Mouse (Mus musculus) MEL (cell line): ENCODE data around the gene Limch1. TPM values are rescaled to one million over a fixed set of nuclear protein-coding genes. Genes with fewer than 3 reads are reported as not detected.

Source experiments
- DNase-seq: peaks from one replicate; pipeline ENCODE4 v3.0.0; 2011; ENCODE audit warnings: low read depth, low spot score
- H3K27ac ChIP-seq: 2 replicates; pipeline ENCODE4 v1.5.1; 2012; ENCODE audit warnings: low read depth, mild to moderate bottlenecking, control low read depth, low read length, moderate library complexity; ENCODE audit not compliant: control insufficient read depth
- H3K27me3 ChIP-seq, 2 experiments: fragments of 150-350 bp in 1 of 2; sonication (generic) in 1 of 2; 2 replicates each; pipeline ENCODE4 v1.6.1; 2012; ENCODE audit warnings: low read length in 2 of 2, mild to moderate bottlenecking in 2 of 2, improper control_type of control experiment in 1 of 2, moderate library complexity in 1 of 2; ENCODE audit not compliant: insufficient read depth in 2 of 2, control insufficient read depth in 1 of 2
- H3K36me3 ChIP-seq, 2 experiments: 2 replicates each; pipeline ENCODE4 v1.6.1; 2012 to 2014; ENCODE audit warnings: low read length in 2 of 2, improper control_type of control experiment in 1 of 2, inconsistent platforms in 1 of 2, mild to moderate bottlenecking in 1 of 2; ENCODE audit not compliant: insufficient read depth in 2 of 2, control insufficient read depth in 1 of 2
- H3K4me1 ChIP-seq, 2 experiments: fragments of 150-350 bp in 1 of 2; sonication (generic) in 1 of 2; 2 replicates each; pipeline ENCODE4 v1.6.1; 2012; ENCODE audit warnings: low read length in 2 of 2, improper control_type of control experiment in 1 of 2, mild to moderate bottlenecking in 1 of 2; ENCODE audit not compliant: insufficient read depth in 2 of 2, control insufficient read depth in 1 of 2
- H3K4me3 ChIP-seq, 2 experiments: fragments of 150-350 bp in 1 of 2; sonication (generic) in 1 of 2; 2 replicates each; pipeline ENCODE4 v1.5.1; 2012; ENCODE audit warnings: low read depth in 2 of 2, low read length in 2 of 2, mild to moderate bottlenecking in 2 of 2, moderate library complexity in 2 of 2, control low read depth in 1 of 2, improper control_type of control experiment in 1 of 2; ENCODE audit not compliant: control insufficient read depth in 1 of 2, insufficient read depth in 1 of 2
- H3K79me2 ChIP-seq: 2 replicates; pipeline ENCODE4 v1.6.1; 2012; ENCODE audit warnings: mild to moderate bottlenecking, low read length, moderate library complexity; ENCODE audit not compliant: control insufficient read depth, poor library complexity, insufficient read depth
- H3K9ac ChIP-seq: 2 replicates; pipeline ENCODE4 v1.6.1; 2012; ENCODE audit warnings: low read depth, mild to moderate bottlenecking, control low read depth, low read length, moderate library complexity; ENCODE audit not compliant: control insufficient read depth, poor library complexity, severe bottlenecking
- H3K9me3 ChIP-seq: fragments of 150-350 bp; sonication (generic); replicated peaks from 2 replicates; pipeline ENCODE4 v1.6.1; 2012; ENCODE audit warnings: mild to moderate bottlenecking, low read length, improper control_type of control experiment, moderate library complexity; ENCODE audit not compliant: insufficient read depth
- BHLHE40 ChIP-seq: IDR thresholded peaks from 2 replicates; pipeline ENCODE4 v1.6.1; 2012; ENCODE audit warnings: low read depth, mild to moderate bottlenecking, inconsistent platforms, low read length, improper control_type of control experiment, borderline replicate concordance
- ELF1 ChIP-seq: IDR thresholded peaks from 2 replicates; pipeline ENCODE4 v1.6.1; 2014; ENCODE audit warnings: low read depth, mild to moderate bottlenecking, inconsistent platforms, low read length, improper control_type of control experiment, moderate library complexity
- EP300 ChIP-seq, 2 experiments: IDR thresholded peaks; 2 replicates each; pipeline ENCODE4 v1.6.1; 2011; ENCODE audit warnings: improper control_type of control experiment in 2 of 2, low read length in 2 of 2, low read depth in 1 of 2, mild to moderate bottlenecking in 1 of 2
- ETS1 ChIP-seq: IDR thresholded peaks from 2 replicates; pipeline ENCODE4 v1.6.1; 2012; ENCODE audit warnings: low read depth, mild to moderate bottlenecking, inconsistent platforms, low read length, improper control_type of control experiment, moderate library complexity
- GABPA ChIP-seq: IDR thresholded peaks from 2 replicates; pipeline ENCODE4 v1.6.1; 2012; ENCODE audit warnings: low read depth, mild to moderate bottlenecking, inconsistent platforms, low read length, improper control_type of control experiment, moderate library complexity
- GATA1 ChIP-seq: IDR thresholded peaks from 2 replicates; pipeline ENCODE4 v1.6.1; 2011; ENCODE audit warnings: low read depth, low read length, improper control_type of control experiment
- JUND ChIP-seq: IDR thresholded peaks from 2 replicates; pipeline ENCODE4 v1.6.1; 2011; ENCODE audit warnings: low read depth, mild to moderate bottlenecking, improper control_type of control experiment, low read length
- MAX ChIP-seq: IDR thresholded peaks from 2 replicates; pipeline ENCODE4 v1.6.1; 2011; ENCODE audit warnings: low read length, improper control_type of control experiment
- MYB ChIP-seq: IDR thresholded peaks from 2 replicates; pipeline ENCODE4 v1.6.1; 2011; ENCODE audit warnings: mild to moderate bottlenecking, low read depth, low read length, improper control_type of control experiment
- MYC ChIP-seq: IDR thresholded peaks from 2 replicates; pipeline ENCODE4 v1.6.1; 2011; ENCODE audit warnings: low read depth, mild to moderate bottlenecking, low read length, improper control_type of control experiment, moderate library complexity
- NELFE ChIP-seq: IDR thresholded peaks from 2 replicates; pipeline ENCODE4 v1.6.1; 2011; ENCODE audit warnings: low read depth, low read length, improper control_type of control experiment
- NRF1 ChIP-seq: IDR thresholded peaks from 2 replicates; pipeline ENCODE4 v1.6.1; 2014; ENCODE audit warnings: low read depth, mild to moderate bottlenecking, inconsistent platforms, low read length, improper control_type of control experiment, moderate library complexity; ENCODE audit not compliant: poor library complexity, insufficient read depth, severe bottlenecking
- POLR2A ChIP-seq, 2 experiments: IDR thresholded peaks; 2 replicates each; pipeline ENCODE4 v1.6.1; 2011 to 2012; ENCODE audit warnings: low read length in 2 of 2, mild to moderate bottlenecking in 2 of 2, control low read depth in 1 of 2, improper control_type of control experiment in 1 of 2, low read depth in 1 of 2, moderate library complexity in 1 of 2; ENCODE audit not compliant: control insufficient read depth in 1 of 2, insufficient read depth in 1 of 2, poor library complexity in 1 of 2
- RAD21 ChIP-seq: IDR thresholded peaks from 2 replicates; pipeline ENCODE4 v1.6.1; 2011; ENCODE audit warnings: mild to moderate bottlenecking, low read depth, low read length, improper control_type of control experiment
- SMC3 ChIP-seq: IDR thresholded peaks from 2 replicates; pipeline ENCODE4 v1.6.1; 2011; ENCODE audit warnings: low read depth, low read length, improper control_type of control experiment
- TAL1 ChIP-seq: IDR thresholded peaks from 2 replicates; pipeline ENCODE4 v1.6.1; 2012; ENCODE audit warnings: mild to moderate bottlenecking, inconsistent platforms, low read length, moderate library complexity, mixed read lengths
- TBP ChIP-seq: IDR thresholded peaks from 2 replicates; pipeline ENCODE4 v1.8.0; 2011; ENCODE audit warnings: low read depth, low read length, improper control_type of control experiment
- UBTF ChIP-seq: IDR thresholded peaks from 2 replicates; pipeline ENCODE4 v1.6.1; 2012; ENCODE audit warnings: low read depth, mild to moderate bottlenecking, inconsistent platforms, low read length, improper control_type of control experiment, moderate library complexity, borderline replicate concordance; ENCODE audit not compliant: insufficient read depth
- USF1 ChIP-seq: IDR thresholded peaks from 2 replicates; pipeline ENCODE4 v1.6.1; 2014; ENCODE audit warnings: low read depth, mild to moderate bottlenecking, inconsistent platforms, low read length, improper control_type of control experiment, moderate library complexity
- ZC3H11A ChIP-seq: IDR thresholded peaks from 2 replicates; pipeline ENCODE4 v1.6.1; 2012; ENCODE audit warnings: low read depth, mild to moderate bottlenecking, inconsistent platforms, low read length, improper control_type of control experiment
- ZMIZ1 ChIP-seq: IDR thresholded peaks from 2 replicates; pipeline ENCODE4 v1.6.1; 2012; ENCODE audit warnings: low read depth, mild to moderate bottlenecking, inconsistent platforms, low read length, improper control_type of control experiment, moderate library complexity
- ZNF384 ChIP-seq: IDR thresholded peaks from 2 replicates; pipeline ENCODE4 v1.6.1; 2012; ENCODE audit warnings: low read depth, mild to moderate bottlenecking, inconsistent platforms, low read length, improper control_type of control experiment
- polyA plus RNA-seq, 2 experiments: library from polyadenylated mRNA; stranded (reverse) in 1 of 2; unstranded in 1 of 2; fragments of >175 nt in 1 of 2; fragments of >200 nt in 1 of 2; gene quantifications; 2 replicates each; pipeline versions ENCODE4 v1.2.1 to v1.2.4; 2012; ENCODE audit warnings: low replicate concordance in 2 of 2, low read depth in 1 of 2; ENCODE audit not compliant: insufficient read length in 2 of 2, insufficient read depth in 1 of 2, missing spikeins in 1 of 2
- total RNA-seq: library from RNA; depleted of rRNA; stranded (reverse); fragments of 300-350 nt; gene quantifications from 2 replicates; pipeline ENCODE4 v1.2.3, GENCODE M21; 2012

Gene Limch1
- total and polyA plus RNA-seq, 3 experiments = not detected

DNA sequence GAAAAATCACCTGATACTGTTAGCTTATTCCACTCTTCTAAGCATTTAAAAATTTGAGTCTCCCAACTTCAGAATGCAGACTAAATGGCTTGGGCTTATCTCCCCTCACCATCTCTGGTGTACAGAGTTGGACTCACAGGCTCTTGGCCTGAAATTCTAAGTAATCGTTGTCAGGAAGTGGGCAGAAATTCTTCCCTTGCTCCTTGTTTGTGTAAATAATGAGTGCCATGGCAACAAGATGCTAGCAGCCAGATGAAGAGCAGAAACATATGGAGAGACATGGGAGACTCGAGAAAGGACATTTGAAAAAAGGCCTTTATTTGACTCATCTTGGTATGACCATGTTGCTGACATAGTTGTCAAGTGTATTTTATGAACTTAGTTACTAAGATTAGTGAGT is 164.3 kb downstream of the Limch1 start:
- no peaks in the 10 kb centered on the region for H3K9me3 ChIP-seq
- no peaks in the 10 kb centered on the region for H3K4me1 ChIP-seq
- H3K4me3 ChIP-seq = no peak overlapping the region
- H3K27me3 ChIP-seq = no peaks in the 10 kb centered on the region
- DNase-seq = no peak
- H3K36me3 ChIP-seq = no peaks in the 10 kb centered on the region
- H3K27ac ChIP-seq = no peak overlapping the region
- TF ChIP-seq ELF1 (no peak), USF1 (no peak), NELFE (no peak), ZC3H11A (no peak), GATA1 (no peak), BHLHE40 (no peak), RAD21 (no peak), ZMIZ1 (no peak), TAL1 (no peak), POLR2A (IDR thresholded peaks at IDR 0.05; ENCODE audit: control insufficient read depth in 1 of 2, insufficient read depth in 1 of 2, low read depth in 1 of 2, low read length in 2 of 2, poor library complexity in 1 of 2) (no peak), JUND (no peak), MAX (no peak), ETS1 (no peak), TBP (no peak), SMC3 (no peak), UBTF (no peak), GABPA (no peak), MYC (no peak)
- H3K9ac ChIP-seq = no peak overlapping the region
- no peaks in the 10 kb centered on the region for H3K79me2 ChIP-seq

DNA sequence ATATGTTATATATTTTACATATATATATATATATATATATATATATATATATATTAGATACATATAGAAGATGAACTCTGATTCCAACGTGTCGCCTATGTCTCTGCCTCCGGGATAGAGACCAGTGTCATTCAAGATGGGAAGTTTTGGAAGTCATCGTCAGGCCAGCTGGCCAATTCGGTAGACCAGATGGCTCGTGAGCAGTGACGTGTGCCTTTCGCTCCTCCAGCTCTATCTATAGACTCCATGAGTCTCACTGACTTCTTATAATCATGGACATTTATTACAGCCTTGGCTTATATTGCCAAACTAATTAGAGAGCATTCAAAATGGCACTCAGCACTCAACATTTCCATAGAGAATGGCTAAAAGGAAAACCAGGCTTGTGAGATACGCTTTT is 165.0 kb downstream of the Limch1 start:
- DNase-seq = no peak
- Histone ChIP-seq H3K36me3 (no peaks in the 10 kb centered on the region), H3K9ac (no peak overlapping the region), H3K4me3 (no peak overlapping the region), H3K79me2 (no peaks in the 10 kb centered on the region), H3K4me1 (no peaks in the 10 kb centered on the region), H3K9me3 (no peaks in the 10 kb centered on the region), H3K27ac (no peak overlapping the region), H3K27me3 (no peaks in the 10 kb centered on the region)
- TF ChIP-seq JUND (no peak), MYB (no peak), USF1 (no peak), ZNF384 (no peak), ZC3H11A (no peak), EP300 (IDR thresholded peaks at IDR 0.05; ENCODE audit: low read depth in 1 of 2, low read length in 2 of 2) (no peak), NRF1 (no peak)
